Mouse (Mus musculus) E14TG2a.4 (cell line): ENCODE measurements at regions not wholly inside any gene's neighbourhood (a gene's known extent, or its start where the extent isn't known, plus 50 kb on each side); places are given as distances from the start of the nearest gene placed in this dataset.
A peak's percentile ranks its signal among the peaks of the same experiment; 100 is the strongest.

Experiments
- H3K27me3 ChIP-seq: 2 replicates; pipeline ENCODE4 v1.6.1; 2014; ENCODE audit warnings: low read length, control low read depth; ENCODE audit not compliant: insufficient read depth
- H3K36me3 ChIP-seq: 2 replicates; pipeline ENCODE4 v1.6.1; 2014; ENCODE audit warnings: low read length, control low read depth; ENCODE audit not compliant: insufficient read depth
- H3K4me1 ChIP-seq: replicated peaks from 2 replicates; pipeline ENCODE4 v1.6.1; 2014; ENCODE audit warnings: low read depth, low read length, control low read depth
- H3K4me3 ChIP-seq: replicated peaks from 2 replicates; pipeline ENCODE4 v1.5.1; 2014; ENCODE audit warnings: mild to moderate bottlenecking, low read length
- H3K9me3 ChIP-seq: 2 replicates; pipeline ENCODE4 v1.6.1; 2014; ENCODE audit warnings: low read length, control low read depth
- CTCF ChIP-seq: conservative IDR thresholded peaks from 2 replicates; pipeline ENCODE4 v1.5.1; 2014; ENCODE audit warnings: low read length
- NANOG ChIP-seq: IDR thresholded peaks from 2 replicates; pipeline ENCODE4 v1.6.1; 2014; ENCODE audit warnings: borderline replicate concordance, low read length, mixed read lengths
- POU5F1 ChIP-seq: IDR thresholded peaks from 2 replicates; pipeline ENCODE4 v1.6.1; 2014; ENCODE audit warnings: low read length, borderline replicate concordance

DNA sequence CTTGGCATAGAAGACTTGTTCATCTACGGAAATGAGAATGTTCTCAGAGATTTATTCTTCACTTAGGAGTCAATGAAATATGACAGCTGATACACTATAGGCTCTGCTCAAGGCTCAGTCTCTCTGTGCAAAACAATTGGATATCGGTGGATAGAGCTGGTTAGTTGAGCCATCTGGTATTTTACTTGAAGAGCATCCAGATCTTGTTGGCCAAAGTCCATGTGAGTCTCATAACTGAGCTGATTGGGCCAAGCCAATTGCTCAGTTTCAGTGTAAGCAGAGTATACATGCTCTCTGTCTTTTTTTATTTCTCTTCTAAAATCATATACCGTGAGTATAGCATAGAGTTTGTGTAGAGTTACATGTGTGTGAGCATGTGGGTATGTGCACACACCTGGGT lies 166.3 kb downstream of the Zfp365 start:
- Histone ChIP-seq H3K9me3 (no peaks in the 10 kb centered on the region), H3K36me3 (no peaks in the 10 kb centered on the region), H3K4me1 (no peaks in the 10 kb centered on the region), H3K27me3 (peaks cover 3% of the 10 kb centered on the region; the same call in 1 of the 2 replicates), H3K4me3 (no peak overlapping the region)
- no peak for TF ChIP-seq CTCF
- TF ChIP-seq POU5F1, result no peak
- TF ChIP-seq NANOG, result no peak

DNA sequence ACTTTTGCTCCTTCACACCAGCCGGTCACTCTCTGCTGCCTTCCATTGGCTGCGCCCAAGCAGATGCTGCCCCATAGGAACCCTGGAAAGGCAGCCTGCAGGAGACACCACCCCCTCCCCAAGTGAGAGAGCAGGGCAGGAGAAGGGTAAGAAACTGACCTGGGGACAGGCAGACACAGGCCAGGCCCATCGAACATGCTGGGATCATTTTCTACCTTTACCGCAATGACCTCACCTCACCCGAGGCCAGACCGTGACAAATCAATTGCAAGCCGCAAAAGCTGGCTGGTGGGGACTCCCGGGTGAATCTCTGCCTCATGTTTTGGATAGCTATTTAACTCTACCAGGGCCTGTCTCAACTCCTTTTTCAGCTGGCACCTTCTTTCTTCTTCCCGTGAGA lies 168.9 kb downstream of the Zfp365 start:
- TF ChIP-seq NANOG (no peak), POU5F1 (no peak), CTCF (no peak)
- Histone ChIP-seq H3K36me3 (no peaks in the 10 kb centered on the region), H3K4me3 (no peak overlapping the region)

DNA sequence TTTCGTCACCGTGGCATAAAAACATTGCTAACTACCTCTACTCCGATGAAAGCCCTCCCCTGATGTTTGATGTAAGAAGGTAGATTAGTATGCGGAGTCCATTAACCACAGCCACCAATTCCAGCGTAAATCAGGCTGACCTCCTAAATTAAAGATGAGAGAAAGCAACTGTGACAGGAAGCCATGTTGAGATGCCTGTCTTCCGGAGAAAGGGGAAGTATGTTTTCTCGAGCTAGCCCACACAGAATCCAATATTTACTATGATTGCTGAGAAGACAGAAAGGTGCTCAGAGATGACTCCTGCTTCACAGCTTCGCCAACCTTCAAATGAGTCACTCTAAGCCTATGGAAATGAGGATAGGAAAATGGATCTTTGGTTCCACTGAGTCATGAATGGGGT lies 169.6 kb downstream of the Zfp365 start:
- Histone ChIP-seq H3K9me3 (no peaks in the 10 kb centered on the region), H3K4me3 (no peak overlapping the region), H3K4me1 (no peaks in the 10 kb centered on the region), H3K36me3 (no peaks in the 10 kb centered on the region), H3K27me3 (peaks cover 3% of the 10 kb centered on the region; the same call in 1 of the 2 replicates)
- TF ChIP-seq NANOG (no peak), CTCF (no peak), POU5F1 (no peak)

More for the DNA sequence above, 168.9 kb downstream of the Zfp365 start:
- no peaks in the 10 kb centered on the region for H3K4me1 ChIP-seq
- no peaks in the 10 kb centered on the region for H3K9me3 ChIP-seq
- H3K27me3 ChIP-seq, result peaks cover 3% of the 10 kb centered on the region; the same call in 1 of the 2 replicates

DNA sequence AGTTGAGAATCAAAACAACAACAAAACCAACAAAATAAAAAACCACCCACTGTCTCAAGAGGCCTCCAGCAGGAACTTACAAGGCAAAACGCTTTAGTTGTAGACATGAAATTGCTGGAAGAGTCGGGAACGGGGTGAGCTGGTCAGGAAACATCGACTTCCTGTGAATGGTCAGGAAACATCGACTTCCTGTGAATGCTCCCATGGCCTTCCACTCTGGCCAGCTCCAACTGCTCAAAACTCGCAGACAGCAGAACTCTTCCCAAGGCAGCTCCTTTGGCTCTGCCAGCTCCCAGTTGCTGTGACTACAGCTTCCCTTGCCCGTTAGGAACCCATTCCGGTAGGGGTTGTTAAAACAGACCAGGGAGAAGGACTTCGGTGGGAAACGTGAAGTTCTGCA lies 170.2 kb downstream of the Zfp365 start:
- Histone ChIP-seq H3K36me3 (no peaks in the 10 kb centered on the region), H3K27me3 (peaks cover 3% of the 10 kb centered on the region; the same call in 1 of the 2 replicates), H3K4me1 (no peaks in the 10 kb centered on the region), H3K4me3 (no peak overlapping the region), H3K9me3 (no peaks in the 10 kb centered on the region)
- TF ChIP-seq POU5F1, result no peak
- no peak for TF ChIP-seq CTCF
- no peak for TF ChIP-seq NANOG

DNA sequence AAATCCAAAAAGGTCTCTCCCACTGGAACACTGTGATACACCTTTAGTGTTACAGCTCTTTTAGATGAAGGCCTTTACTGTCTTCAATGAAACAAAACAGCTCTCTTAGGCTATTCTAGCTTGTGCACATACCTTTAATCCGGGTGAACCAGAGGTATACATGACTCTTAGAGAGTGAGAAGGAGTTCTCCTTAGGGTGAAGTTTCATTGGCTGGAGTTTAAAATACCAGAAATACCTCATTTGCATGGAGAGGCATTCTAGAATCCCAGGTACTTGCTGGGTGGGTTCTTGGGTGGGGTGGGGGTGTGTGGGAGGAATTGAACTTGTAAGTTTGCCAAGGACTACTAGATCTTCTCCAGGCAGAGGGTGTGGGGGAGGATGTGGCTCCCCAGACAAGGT lies 173.3 kb downstream of the Zfp365 start:
- Histone ChIP-seq H3K27me3 (peaks cover 3% of the 10 kb centered on the region; the same call in 1 of the 2 replicates), H3K4me3 (no peak overlapping the region), H3K36me3 (no peaks in the 10 kb centered on the region), H3K4me1 (no peaks in the 10 kb centered on the region), H3K9me3 (no peaks in the 10 kb centered on the region)
- TF ChIP-seq NANOG (no peak), POU5F1 (no peak), CTCF (no peak)

DNA sequence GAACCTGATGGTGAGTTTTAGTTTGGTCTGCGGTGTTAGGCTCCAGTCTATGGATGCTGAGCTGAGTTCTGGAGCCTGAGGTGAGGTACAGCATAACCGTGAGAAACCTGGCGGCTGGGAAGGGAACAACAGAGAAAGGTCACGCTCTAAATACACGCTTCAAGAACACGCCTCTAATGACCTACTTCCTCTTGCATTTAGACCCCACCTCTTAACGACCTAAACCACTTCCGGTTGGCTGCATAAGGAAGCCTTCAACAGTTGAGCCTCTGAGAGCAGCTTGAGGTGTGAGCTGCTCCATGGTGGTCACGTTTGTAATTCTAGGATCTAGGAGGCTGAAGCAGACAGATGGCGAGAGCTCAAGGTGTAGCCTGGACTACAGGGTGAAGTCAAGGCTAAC lies 175.8 kb downstream of the Zfp365 start:
- H3K4me3 ChIP-seq, result no peak overlapping the region
- H3K4me1 ChIP-seq, result no peaks in the 10 kb centered on the region
- TF ChIP-seq POU5F1, result no peak
- TF ChIP-seq CTCF, result no peak
- no peak for TF ChIP-seq NANOG
- H3K27me3 ChIP-seq, result no peaks in the 10 kb centered on the region
- H3K36me3 ChIP-seq, result no peaks in the 10 kb centered on the region
- H3K9me3 ChIP-seq, result no peaks in the 10 kb centered on the region

DNA sequence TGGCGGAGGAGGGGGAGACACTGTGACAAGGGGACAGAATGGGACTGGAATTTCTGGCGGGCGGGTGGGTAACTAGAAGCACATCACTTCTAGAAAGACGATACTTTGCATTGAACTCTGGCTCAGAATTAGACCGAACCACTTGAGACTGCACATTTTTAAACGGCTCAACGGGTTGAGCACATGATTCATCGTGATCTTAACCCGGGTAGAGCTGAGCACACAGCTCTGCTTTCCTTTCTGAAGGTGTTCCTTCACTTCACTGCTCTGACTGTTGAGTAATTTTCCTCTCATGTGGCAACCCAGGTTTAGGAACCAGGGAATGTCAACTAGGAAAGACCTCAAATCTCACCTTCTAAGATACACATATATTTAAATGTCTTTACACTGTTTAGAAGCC lies 180.9 kb downstream of the Zfp365 start:
- H3K9me3 ChIP-seq, result no peaks in the 10 kb centered on the region
- no peaks in the 10 kb centered on the region for H3K4me1 ChIP-seq
- H3K27me3 ChIP-seq, result no peaks in the 10 kb centered on the region
- no peak overlapping the region for H3K4me3 ChIP-seq
- no peaks in the 10 kb centered on the region for H3K36me3 ChIP-seq
- no peak for TF ChIP-seq CTCF
- TF ChIP-seq POU5F1, result no peak
- TF ChIP-seq NANOG, result no peak

DNA sequence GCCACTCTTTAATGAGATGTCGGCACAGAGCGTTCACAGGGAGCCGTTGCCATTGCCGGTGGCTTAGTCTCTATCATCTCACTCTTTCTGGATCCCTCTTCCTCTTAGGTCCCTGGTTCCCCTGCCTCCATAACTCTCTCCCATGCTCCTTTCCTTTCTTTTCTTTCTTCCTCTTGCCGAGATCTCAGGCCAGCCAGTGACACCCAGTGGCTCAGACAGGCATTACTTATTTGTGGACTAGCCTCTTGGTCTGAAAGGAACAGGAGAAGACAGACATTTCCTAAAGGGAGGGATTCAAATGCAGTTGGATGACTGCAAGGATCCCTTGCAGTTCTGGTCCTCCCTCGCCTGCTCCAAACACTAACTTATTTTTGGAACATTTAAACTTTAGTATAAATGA lies 180.5 kb upstream of the Ado start:
- H3K36me3 ChIP-seq, result no peaks in the 10 kb centered on the region
- no peak overlapping the region for H3K4me3 ChIP-seq
- TF ChIP-seq CTCF (peak; percentile 42), POU5F1 (no peak)
- no peaks in the 10 kb centered on the region for H3K4me1 ChIP-seq
- H3K9me3 ChIP-seq, result no peaks in the 10 kb centered on the region
- no peaks in the 10 kb centered on the region for H3K27me3 ChIP-seq

DNA sequence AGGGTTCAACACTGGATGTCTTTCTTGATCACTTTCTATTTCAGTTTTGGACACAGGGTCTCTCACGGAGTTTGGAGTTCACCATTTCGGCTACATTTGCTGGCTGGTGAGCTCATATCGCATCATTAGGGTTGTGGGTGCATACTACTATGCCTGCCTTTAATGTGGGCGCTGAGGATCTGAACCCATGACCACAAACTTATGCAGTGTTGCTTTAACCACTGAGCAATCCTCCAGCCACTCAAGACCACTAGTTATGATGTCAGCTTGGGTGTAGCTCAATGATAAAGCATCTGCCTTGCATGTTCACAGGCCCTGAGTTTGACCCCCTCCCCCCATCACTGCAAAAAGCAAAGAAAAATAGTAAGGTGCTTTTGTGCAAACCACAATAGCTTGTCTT lies 178.8 kb upstream of the Ado start:
- no peaks in the 10 kb centered on the region for H3K4me1 ChIP-seq
- H3K36me3 ChIP-seq, result no peaks in the 10 kb centered on the region
- no peaks in the 10 kb centered on the region for H3K9me3 ChIP-seq
- H3K27me3 ChIP-seq, result no peaks in the 10 kb centered on the region
- no peak overlapping the region for H3K4me3 ChIP-seq
- no peak for TF ChIP-seq CTCF
- TF ChIP-seq POU5F1, result no peak
